Mouse (Mus musculus): ENCODE results near the gene Ube2v1.

- TF ChIP-seq GATA1 (IDR thresholded peaks at IDR 0.05; ENCODE audit: low read length) (no peak), TAL1 (IDR thresholded peaks at IDR 0.05; ENCODE audit: low read length) (no peak)
Observed at GRCm38 (mm10) chr2:167611287-167611686, 20.6 kb downstream of the Ube2v1 start.

All from erythroblast, embryonic 14.5 days (primary cell).